Mouse (Mus musculus): ENCODE results near the gene Il2rg. TPM values are rescaled to one million over a fixed set of nuclear protein-coding genes. Genes with fewer than 3 reads are reported as not detected.

The Il2rg gene
- polyA plus RNA-seq, 1 experiment from 2014 or later, result 13.9 TPM

DNA sequence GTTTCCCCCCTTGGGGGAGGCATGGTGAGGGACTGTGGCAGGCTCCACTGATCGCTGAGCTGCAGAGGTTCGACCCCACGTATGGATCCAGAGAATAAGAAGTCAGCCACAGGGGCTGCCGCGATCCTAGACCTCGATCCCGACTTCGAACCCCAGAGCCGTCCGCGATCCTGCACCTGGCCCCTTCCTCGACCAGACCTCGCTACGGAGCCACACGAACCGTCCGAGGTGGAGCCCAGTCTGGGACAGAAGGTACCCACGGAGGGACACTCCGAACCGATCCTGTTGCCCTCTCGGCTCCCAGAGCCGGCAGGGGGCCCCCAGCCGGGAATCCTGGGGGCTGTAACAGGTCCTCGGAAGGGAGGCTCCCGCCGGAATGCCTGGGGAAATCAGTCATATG, 13.3 kb downstream of the Il2rg start:
- WGBS, result 10% methylated on average over 26 of the region's 26 CpGs
- Histone ChIP-seq H3K27me3 (replicated peaks) (no peaks in the 10 kb centered on the region), H3K9me3 (no peaks in the 10 kb centered on the region), H3K4me1 (no peaks in the 10 kb centered on the region), H3K4me2 (peak overlapping the region; percentile 71), H3K4me3 (replicated peaks) (peak overlapping the region; percentile 54), H3K36me3 (no peaks in the 10 kb centered on the region), H3K27ac (peak overlapping the region; percentile 63), H3K9ac (peak overlapping the region; percentile 48)
- peak; percentile 5 for ATAC-seq (ENCODE audit: insufficient read depth, low FRiP score, low read depth)

DNA sequence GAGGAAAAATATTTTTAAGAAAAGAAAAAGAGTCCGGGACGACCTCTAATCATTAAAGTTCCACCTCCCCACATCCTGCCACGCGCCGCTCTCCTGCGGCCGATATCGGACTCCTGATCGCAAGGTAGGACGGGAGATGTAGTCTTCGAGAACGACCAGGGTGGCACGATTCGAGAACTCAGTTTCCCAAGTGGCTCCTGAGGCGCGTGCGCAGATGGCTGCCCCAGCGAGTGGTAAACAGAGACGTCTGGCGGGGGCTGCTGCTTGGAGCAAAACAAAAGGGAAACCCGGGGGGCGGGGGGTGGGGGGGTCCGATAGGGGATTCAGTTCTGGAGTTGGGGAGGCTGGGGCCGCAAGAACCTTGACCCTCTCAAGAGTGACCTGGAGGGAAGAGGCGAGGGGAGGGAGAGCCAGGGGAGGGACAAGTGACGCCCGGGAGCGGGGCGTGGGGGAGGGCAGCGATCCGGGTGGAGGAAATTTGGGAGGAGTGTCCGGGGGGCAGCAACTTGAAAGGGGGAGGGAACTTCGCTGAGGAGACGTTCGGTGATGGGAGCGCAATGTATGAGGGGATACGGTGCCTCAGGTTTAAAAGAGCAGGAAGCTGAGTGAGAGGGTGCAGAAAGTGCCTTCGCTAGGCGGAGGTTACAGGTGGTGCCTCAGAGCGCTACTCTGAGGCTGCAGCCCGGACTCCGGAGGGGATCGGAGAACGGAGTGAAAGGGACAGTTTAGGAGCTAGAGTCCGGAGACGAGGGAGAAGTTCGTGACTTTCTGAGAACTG, 13.9 kb downstream of the Il2rg start, which contains the start of gene Foxo4:
TSS of gene Foxo4 (plus strand) at position 577 of the 778 bp plus-strand sequence.
- no peaks in the 10 kb centered on the region for H3K9me3 ChIP-seq
- WGBS, result 17% methylated on average over 47 of the region's 47 CpGs
- no peaks in the 10 kb centered on the region for H3K36me3 ChIP-seq
- H3K27me3 ChIP-seq (replicated peaks), result no peaks in the 10 kb centered on the region
- peak within 1 kb of the TSS; percentile 63 for H3K27ac ChIP-seq
- no peaks in the 10 kb centered on the region for H3K4me1 ChIP-seq
- H3K4me2 ChIP-seq, result peak within 1 kb of the TSS; percentile 71
- ATAC-seq (ENCODE audit: insufficient read depth, low FRiP score, low read depth), result peak; percentile 94
- peak within 1 kb of the TSS; percentile 54 for H3K4me3 ChIP-seq (replicated peaks)
- peak within 1 kb of the TSS; percentile 48 for H3K9ac ChIP-seq

DNA sequence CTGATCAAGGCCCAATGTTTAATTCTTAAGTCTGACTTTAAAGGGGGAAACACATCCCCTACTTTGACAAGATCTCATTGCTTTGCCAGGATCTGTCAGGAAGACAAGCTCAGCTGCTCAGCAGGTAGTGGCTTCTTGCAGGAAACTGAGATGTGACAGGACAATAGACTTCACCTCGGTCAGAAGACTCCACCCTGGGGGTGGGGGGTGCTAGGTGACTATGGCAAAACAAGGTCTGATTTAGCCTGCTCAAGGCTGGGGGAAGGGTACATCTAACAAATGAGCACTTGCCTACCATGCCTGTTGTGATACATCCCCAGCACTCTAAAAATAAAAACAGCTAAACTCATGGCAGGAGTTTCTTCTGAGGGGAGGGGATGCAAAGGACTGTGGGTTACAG, 23.0 kb downstream of the Il2rg start:
- no peaks in the 10 kb centered on the region for H3K4me1 ChIP-seq
- H3K9ac ChIP-seq, result no peak overlapping the region
- H3K9me3 ChIP-seq, result no peaks in the 10 kb centered on the region
- H3K36me3 ChIP-seq, result no peaks in the 10 kb centered on the region
- no peak overlapping the region for H3K4me2 ChIP-seq
- no peak overlapping the region for H3K4me3 ChIP-seq (replicated peaks)
- no peak for ATAC-seq (ENCODE audit: insufficient read depth, low FRiP score, low read depth)
- H3K27me3 ChIP-seq (replicated peaks), result no peaks in the 10 kb centered on the region; the same call in 1 of the 2 replicates
- WGBS, result 13% methylated on average over 1 of the region's 1 CpGs
- H3K27ac ChIP-seq, result no peak overlapping the region

DNA sequence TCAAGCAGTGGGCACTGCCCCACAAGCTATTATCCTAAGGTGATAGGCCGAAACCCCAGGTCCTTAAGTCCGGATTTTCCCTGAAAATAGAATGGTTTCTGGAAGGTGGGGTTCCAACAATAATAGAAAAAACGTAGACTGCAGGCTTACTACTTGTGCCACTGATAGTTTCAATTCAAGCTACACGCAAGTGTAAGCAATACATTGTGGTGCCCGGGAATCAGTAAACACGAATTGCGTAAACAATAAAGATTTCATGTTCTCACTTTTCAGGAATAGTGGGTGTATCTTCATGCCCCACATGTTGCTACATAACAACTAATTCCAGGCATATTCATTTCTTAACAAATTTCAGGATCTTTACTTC, 45.3 kb downstream of the Il2rg start:
- no peak for ATAC-seq (ENCODE audit: insufficient read depth, low FRiP score, low read depth)
- Histone ChIP-seq H3K4me2 (peak overlapping the region; percentile 51), H3K9ac (no peak overlapping the region), H3K4me1 (no peaks in the 10 kb centered on the region), H3K9me3 (no peaks in the 10 kb centered on the region), H3K27ac (peak overlapping the region; percentile 26; the same call in 1 of the 2 replicates), H3K27me3 (replicated peaks) (no peaks in the 10 kb centered on the region), H3K36me3 (no peaks in the 10 kb centered on the region), H3K4me3 (replicated peaks) (peak overlapping the region; percentile 54)
- WGBS, result 30% methylated on average over 7 of the region's 7 CpGs

DNA sequence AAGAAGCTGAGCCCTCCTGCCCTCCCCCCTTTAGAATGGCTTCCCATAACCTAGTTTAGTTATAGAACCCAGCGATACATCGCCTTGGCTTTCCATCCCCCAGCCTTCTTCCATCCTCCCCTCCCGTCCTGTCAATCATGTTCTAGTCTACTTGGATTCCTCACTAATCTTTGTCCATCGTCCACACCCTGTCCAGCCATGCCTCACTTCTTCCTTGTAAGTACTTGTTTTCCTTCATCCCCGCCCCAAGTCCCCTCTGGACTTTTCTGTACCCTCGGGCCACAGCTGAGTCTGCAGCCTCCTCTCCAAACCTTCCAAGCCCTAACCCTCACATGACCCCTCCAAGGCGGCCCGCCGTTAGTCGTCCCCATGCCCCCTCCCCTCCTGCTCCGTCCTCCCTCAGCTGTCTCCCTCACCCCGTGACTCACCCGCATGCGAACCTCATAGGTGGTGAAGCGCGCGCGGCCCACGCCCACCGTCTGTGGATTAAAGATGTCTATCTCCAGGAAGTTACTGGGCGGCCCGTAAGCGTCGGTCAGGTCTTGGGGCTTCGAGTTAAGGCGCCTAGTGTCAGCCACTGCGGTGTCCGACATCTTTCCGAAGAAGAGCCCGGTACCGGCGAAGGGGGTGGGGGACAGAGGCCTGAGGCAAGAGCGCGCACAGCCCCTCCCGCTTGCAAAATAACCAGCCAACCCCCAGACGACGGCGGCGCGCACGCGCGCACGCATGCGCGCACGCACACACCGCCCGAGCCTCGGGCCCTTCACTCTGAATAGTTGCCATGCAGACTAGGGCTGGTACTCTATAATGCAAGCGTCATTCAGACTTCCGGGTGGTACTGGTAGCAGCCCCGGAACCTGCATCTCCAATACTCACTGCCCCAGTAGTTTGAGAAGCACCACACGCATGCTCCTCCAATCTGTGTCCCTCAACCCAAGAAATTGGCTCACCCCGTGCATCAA, 45.9 kb downstream of the Il2rg start, which contains the start of gene Snx12:
TSS of gene Snx12 (minus strand) at position 730 of the 962 bp plus-strand sequence.
- peak; percentile 93 for ATAC-seq (ENCODE audit: insufficient read depth, low FRiP score, low read depth)
- Histone ChIP-seq H3K9ac (peak within 1 kb of the TSS; percentile 34; the same call in 1 of the 2 replicates), H3K4me1 (no peaks in the 10 kb centered on the region), H3K27ac (peak within 1 kb of the TSS; percentile 77), H3K4me2 (peak within 1 kb of the TSS; percentile 51), H3K9me3 (no peaks in the 10 kb centered on the region), H3K27me3 (replicated peaks) (no peaks in the 10 kb centered on the region), H3K36me3 (no peaks in the 10 kb centered on the region), H3K4me3 (replicated peaks) (peak within 1 kb of the TSS; percentile 54)
- 21% methylated on average over 55 of the region's 55 CpGs for WGBS

Other genes starting within 250 kb of the Il2rg start
- 0.13 and 0.14 TPM in 2 replicates for gene Tex11, start 208.6 kb downstream of the Il2rg start, polyA plus RNA-seq (2015; fragmentation: Nextera tagmentation; extraction: Ambion mirVana)
- gene Slc7a3, start 182.2 kb downstream of the Il2rg start, polyA plus RNA-seq (2015; fragmentation: Nextera tagmentation; extraction: Ambion mirVana), result 2.7 and 2.8 TPM in 2 replicates
- gene Snx12, start 45.7 kb downstream of the Il2rg start, polyA plus RNA-seq (2015; fragmentation: Nextera tagmentation; extraction: Ambion mirVana), result 47.7 and 51.8 TPM in 2 replicates
- 2.1 TPM in 2 replicates for gene Foxo4, start 13.7 kb downstream of the Il2rg start, polyA plus RNA-seq (2015; fragmentation: Nextera tagmentation; extraction: Ambion mirVana)
- gene Gm614, start 4.3 kb downstream of the Il2rg start, polyA plus RNA-seq (2015; fragmentation: Nextera tagmentation; extraction: Ambion mirVana), result not detected in 2 replicates
- not detected in 2 replicates for gene Gm20489, start 768 bp upstream of the Il2rg start, polyA plus RNA-seq (2015; fragmentation: Nextera tagmentation; extraction: Ambion mirVana)
- gene Med12, start 5.8 kb upstream of the Il2rg start, polyA plus RNA-seq (2015; fragmentation: Nextera tagmentation; extraction: Ambion mirVana), result 23.7 and 29.6 TPM in 2 replicates
- 4.7 and 5.6 TPM in 2 replicates for gene Nlgn3, start 30.9 kb upstream of the Il2rg start, polyA plus RNA-seq (2015; fragmentation: Nextera tagmentation; extraction: Ambion mirVana)
- gene Gjb1, start 108.1 kb upstream of the Il2rg start, polyA plus RNA-seq (2015; fragmentation: Nextera tagmentation; extraction: Ambion mirVana), result 29.2 and 32.0 TPM in 2 replicates
- gene Zmym3, start 152.6 kb upstream of the Il2rg start, polyA plus RNA-seq (2015; fragmentation: Nextera tagmentation; extraction: Ambion mirVana), result 24.8 and 26.8 TPM in 2 replicates
- 325 and 355 TPM in 2 replicates for gene Nono, start 161.1 kb upstream of the Il2rg start, polyA plus RNA-seq (2015; fragmentation: Nextera tagmentation; extraction: Ambion mirVana)
- gene Itgb1bp2, start 180.8 kb upstream of the Il2rg start, polyA plus RNA-seq (2015; fragmentation: Nextera tagmentation; extraction: Ambion mirVana), result 1.8 and 4.2 TPM in 2 replicates

Data from stomach, embryonic 15.5 days (tissue).